Mouse (Mus musculus): ENCODE data around the gene Wdr66. TPM values are rescaled to one million over a fixed set of nuclear protein-coding genes. Genes with fewer than 3 reads are reported as not detected.

The Wdr66 gene
- total and polyA plus RNA-seq, 2 experiments from 2014 or later = 1.4 to 2.8 TPM

DNA sequence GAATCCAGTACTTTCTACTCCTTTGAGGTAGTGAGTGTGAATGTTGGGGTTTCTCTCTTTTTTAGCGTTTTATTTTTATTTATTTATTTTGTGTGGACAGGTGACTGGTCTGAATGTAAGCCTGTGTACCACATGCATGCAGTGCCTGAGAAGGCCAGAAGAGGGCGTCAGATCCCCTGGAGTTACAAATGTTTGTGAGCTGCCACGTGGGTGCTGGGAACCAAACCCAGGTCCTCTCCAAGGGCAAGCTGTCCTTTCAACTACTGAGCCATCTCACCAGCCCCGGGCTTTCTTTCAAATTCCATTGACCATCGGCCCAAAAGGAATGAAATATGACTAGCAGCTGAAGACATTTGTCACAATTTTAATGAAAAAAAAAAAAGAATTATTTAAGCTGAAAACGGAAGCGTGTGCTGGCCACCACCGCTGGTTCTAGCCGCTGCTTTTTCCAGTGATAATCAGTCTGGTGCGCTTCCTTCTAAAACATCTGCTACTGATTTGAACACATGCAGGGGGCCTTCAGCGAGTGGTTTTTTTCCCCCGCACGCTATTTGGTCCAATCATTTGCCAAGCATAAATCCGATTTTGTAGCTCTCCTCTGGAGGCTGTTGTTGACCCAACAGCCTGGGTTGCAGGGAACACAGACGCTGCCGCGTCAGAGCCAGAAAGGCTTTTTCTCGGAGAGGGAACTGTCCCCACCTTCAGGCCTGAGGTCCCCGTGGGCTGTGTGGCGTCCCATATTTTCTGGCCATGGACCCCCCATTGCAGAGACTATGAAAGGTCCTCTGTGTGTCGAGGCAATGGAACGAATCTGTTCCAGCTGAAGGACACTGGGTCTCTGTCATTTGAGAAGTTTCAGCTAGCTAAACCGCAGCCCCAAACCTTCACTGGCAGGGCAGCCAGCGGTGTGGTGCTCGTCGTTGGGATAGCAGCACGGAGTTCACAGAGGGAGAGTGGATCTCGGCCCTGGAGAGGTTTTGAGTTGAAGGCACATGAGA is 16.9 kb downstream of the Wdr66 start:
- Histone ChIP-seq H3K27ac (no peak overlapping the region), H3K4me1 (ENCODE audit: insufficient read depth, low read length) (no peaks in the 10 kb centered on the region), H3K4me2 (ENCODE audit: low read depth, low read length) (no peak overlapping the region), H3K27me3 (ENCODE audit: insufficient read depth, low read length) (no peaks in the 10 kb centered on the region), H3K9ac (replicated peaks; ENCODE audit: low read length) (no peak overlapping the region), H3K9me3 (ENCODE audit: low read length) (no peaks in the 10 kb centered on the region), H3K4me3 (ENCODE audit: low read length) (no peak overlapping the region), H3K36me3 (ENCODE audit: insufficient read depth, low read length) (no peaks in the 10 kb centered on the region)
- no peak for ATAC-seq
- no peak for TF ChIP-seq CTCF (IDR thresholded peaks at IDR 0.05; ENCODE audit: low read depth)
- 74% methylated on average over 28 of the region's 28 CpGs for WGBS
- DNase-seq (ENCODE audit: low spot score) = no peak

DNA sequence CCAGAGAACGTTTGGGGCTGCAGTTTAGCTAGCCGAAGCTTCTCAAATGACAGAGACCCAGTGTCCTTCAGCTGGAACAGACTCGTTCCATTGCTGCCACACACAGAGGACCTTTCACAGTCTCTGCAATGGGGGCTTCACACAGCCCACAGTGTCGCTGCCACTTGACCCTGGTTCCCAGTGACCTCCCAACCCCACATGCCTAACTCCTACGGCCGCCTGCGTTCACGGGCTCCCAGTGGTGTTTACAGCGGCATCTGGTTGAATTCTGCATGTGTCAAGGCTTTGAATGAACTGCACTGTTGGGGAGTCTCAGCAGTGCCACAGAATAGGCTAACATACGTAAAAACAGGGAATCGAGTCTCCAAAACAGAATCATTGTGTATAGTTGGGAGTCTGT is 19.0 kb downstream of the Wdr66 start:
- no peaks in the 10 kb centered on the region for H3K36me3 ChIP-seq (ENCODE audit: insufficient read depth, low read length)
- H3K27me3 ChIP-seq (ENCODE audit: insufficient read depth, low read length) = no peaks in the 10 kb centered on the region
- 56% methylated on average over 11 of the region's 11 CpGs for WGBS
- no peak overlapping the region for H3K4me2 ChIP-seq (ENCODE audit: low read depth, low read length)
- H3K4me3 ChIP-seq (ENCODE audit: low read length) = no peak overlapping the region
- no peak for DNase-seq (ENCODE audit: low spot score)
- no peaks in the 10 kb centered on the region for H3K9me3 ChIP-seq (ENCODE audit: low read length)
- ATAC-seq = no peak
- H3K27ac ChIP-seq = no peak overlapping the region
- no peak overlapping the region for H3K9ac ChIP-seq (replicated peaks; ENCODE audit: low read length)
- H3K4me1 ChIP-seq (ENCODE audit: insufficient read depth, low read length) = 0 out of 2 replicates have a peak, but pooled peaks cover under 1% of the 10 kb centered on the region
- no peak for TF ChIP-seq CTCF (IDR thresholded peaks at IDR 0.05; ENCODE audit: low read depth)

DNA sequence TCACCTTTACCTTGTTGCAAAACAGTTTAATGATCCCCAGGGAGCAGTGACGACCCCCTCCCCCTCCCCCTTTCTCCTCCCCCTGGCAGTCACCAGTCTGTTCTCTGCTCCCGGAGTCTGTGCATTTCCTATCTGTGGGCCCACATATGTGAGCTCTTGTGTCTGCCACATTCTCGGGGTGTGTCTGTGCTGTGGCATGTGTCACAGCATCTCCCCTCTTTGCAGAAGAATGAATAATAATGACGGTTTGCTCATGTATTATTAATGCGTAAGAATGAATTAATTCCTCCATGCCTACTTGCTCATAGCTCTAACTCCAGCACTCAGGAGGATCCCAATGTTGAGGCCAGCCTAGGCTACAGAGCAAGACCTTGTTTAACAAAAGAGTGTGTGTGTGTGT is 21.0 kb downstream of the Wdr66 start:
- no peak for DNase-seq (ENCODE audit: low spot score)
- ATAC-seq = no peak
- no peaks in the 10 kb centered on the region for H3K27me3 ChIP-seq (ENCODE audit: insufficient read depth, low read length)
- H3K4me3 ChIP-seq (ENCODE audit: low read length) = no peak overlapping the region
- H3K27ac ChIP-seq = no peak overlapping the region
- WGBS = 45% methylated on average over 5 of the region's 5 CpGs
- no peaks in the 10 kb centered on the region for H3K36me3 ChIP-seq (ENCODE audit: insufficient read depth, low read length)
- H3K9me3 ChIP-seq (ENCODE audit: low read length) = no peaks in the 10 kb centered on the region
- TF ChIP-seq CTCF (IDR thresholded peaks at IDR 0.05; ENCODE audit: low read depth) = no peak
- no peak overlapping the region for H3K9ac ChIP-seq (replicated peaks; ENCODE audit: low read length)
- H3K4me1 ChIP-seq (ENCODE audit: insufficient read depth, low read length) = peaks cover 8% of the 10 kb centered on the region; the same call in 1 of the 2 replicates
- no peak overlapping the region for H3K4me2 ChIP-seq (ENCODE audit: low read depth, low read length)

DNA sequence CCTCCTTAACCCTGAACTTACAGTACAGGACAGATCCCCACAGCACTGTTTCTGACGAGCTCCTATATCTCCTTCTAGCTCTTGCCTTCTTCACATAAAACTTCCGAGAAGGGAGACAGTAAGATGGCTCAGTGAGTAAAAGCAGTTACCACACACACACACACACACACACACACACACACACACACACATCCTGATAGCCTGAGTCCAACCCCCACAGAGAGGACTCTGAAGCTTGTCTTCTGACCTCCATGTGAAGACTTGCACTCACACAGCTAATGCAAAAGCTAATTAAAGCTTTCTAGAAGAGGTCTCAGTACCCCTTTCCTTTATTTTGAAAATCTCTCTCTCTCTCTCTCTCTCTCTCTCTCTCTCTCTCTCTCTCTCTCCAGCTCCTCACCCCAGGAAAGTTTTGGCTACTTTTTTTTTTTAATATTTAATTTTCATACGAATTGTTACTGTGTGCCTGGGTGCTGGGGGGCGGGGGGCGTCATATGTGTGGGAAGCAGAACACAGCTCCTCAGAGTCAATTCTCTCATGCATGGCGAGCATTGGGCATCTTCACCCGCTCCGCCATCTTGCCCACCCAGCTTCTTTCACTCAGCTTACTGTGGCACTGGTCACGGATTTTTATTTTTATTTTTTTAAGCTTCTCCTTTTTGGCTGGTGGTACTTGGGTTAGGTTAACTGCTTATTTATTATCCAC is 24.9 kb downstream of the Wdr66 start:
- WGBS = 50% methylated on average over 9 of the region's 9 CpGs
- Histone ChIP-seq H3K4me1 (ENCODE audit: insufficient read depth, low read length) (peaks cover 8% of the 10 kb centered on the region; the same call in 1 of the 2 replicates), H3K4me3 (ENCODE audit: low read length) (no peak overlapping the region), H3K27ac (peak overlapping the region; percentile 59), H3K36me3 (ENCODE audit: insufficient read depth, low read length) (no peaks in the 10 kb centered on the region), H3K9me3 (ENCODE audit: low read length) (no peaks in the 10 kb centered on the region), H3K9ac (replicated peaks; ENCODE audit: low read length) (no peak overlapping the region), H3K4me2 (ENCODE audit: low read depth, low read length) (peak overlapping the region; percentile 28), H3K27me3 (ENCODE audit: insufficient read depth, low read length) (no peaks in the 10 kb centered on the region)
- DNase-seq (ENCODE audit: low spot score) (no peak), ATAC-seq (peak; percentile 55)
- TF ChIP-seq CTCF (IDR thresholded peaks at IDR 0.05; ENCODE audit: low read depth) = no peak

DNA sequence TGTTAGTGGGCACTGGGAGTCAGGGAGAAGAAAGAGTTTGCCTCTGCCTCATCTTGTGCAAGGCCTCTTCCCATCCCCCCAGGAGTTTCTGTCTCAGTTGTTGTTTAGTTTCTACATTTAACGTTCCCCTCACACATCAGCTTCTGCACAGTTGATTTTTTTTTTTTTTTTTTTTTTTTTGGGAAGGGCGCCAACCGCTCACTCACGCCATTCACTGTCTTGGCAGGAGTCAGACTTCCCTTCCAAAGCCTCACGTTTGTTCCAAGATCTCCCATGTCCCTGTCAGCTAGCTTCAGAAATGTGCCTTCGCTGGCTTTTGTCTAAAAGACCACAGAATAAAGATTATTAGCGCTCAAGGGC is 25.4 kb downstream of the Wdr66 start:
- no peak overlapping the region for H3K9ac ChIP-seq (replicated peaks; ENCODE audit: low read length)
- H3K4me2 ChIP-seq (ENCODE audit: low read depth, low read length) = no peak overlapping the region
- no peak overlapping the region for H3K4me3 ChIP-seq (ENCODE audit: low read length)
- H3K27ac ChIP-seq = peak overlapping the region; percentile 59; the same call in 1 of the 2 replicates
- H3K4me1 ChIP-seq (ENCODE audit: insufficient read depth, low read length) = peaks cover 8% of the 10 kb centered on the region; the same call in 1 of the 2 replicates
- DNase-seq (ENCODE audit: low spot score) (peak; percentile 77), ATAC-seq (peak; percentile 72)
- 13% methylated on average over 7 of the region's 7 CpGs for WGBS
- H3K36me3 ChIP-seq (ENCODE audit: insufficient read depth, low read length) = no peaks in the 10 kb centered on the region
- H3K9me3 ChIP-seq (ENCODE audit: low read length) = no peaks in the 10 kb centered on the region
- no peaks in the 10 kb centered on the region for H3K27me3 ChIP-seq (ENCODE audit: insufficient read depth, low read length)
- TF ChIP-seq CTCF (IDR thresholded peaks at IDR 0.05; ENCODE audit: low read depth) = no peak

DNA sequence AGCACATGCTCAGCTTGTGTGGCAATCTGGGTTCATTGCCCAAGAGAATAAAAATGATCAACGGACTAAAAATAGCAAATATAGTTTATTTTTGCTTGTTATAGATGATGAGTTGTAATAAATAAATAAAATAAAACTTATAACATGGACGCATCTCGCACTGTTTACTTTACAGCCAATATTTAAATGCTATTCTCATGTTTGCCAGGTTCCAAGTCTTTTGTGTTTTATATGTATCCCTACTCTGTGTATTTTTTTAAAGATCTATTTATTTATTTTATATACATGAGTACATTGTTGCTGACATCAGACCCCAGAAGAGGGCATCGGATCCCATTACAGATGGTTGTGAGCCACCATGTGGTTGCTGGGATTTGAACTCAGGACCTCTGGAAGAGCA is 25.8 kb downstream of the Wdr66 start:
- peak overlapping the region; percentile 59; the same call in 1 of the 2 replicates for H3K27ac ChIP-seq
- no peak for ATAC-seq
- TF ChIP-seq CTCF (IDR thresholded peaks at IDR 0.05; ENCODE audit: low read depth) = no peak
- no peak for DNase-seq (ENCODE audit: low spot score)
- H3K4me1 ChIP-seq (ENCODE audit: insufficient read depth, low read length) = peaks cover 8% of the 10 kb centered on the region; the same call in 1 of the 2 replicates
- H3K36me3 ChIP-seq (ENCODE audit: insufficient read depth, low read length) = no peaks in the 10 kb centered on the region
- H3K9me3 ChIP-seq (ENCODE audit: low read length) = no peaks in the 10 kb centered on the region
- H3K4me2 ChIP-seq (ENCODE audit: low read depth, low read length) = no peak overlapping the region
- H3K27me3 ChIP-seq (ENCODE audit: insufficient read depth, low read length) = no peaks in the 10 kb centered on the region
- no peak overlapping the region for H3K9ac ChIP-seq (replicated peaks; ENCODE audit: low read length)
- WGBS = 55% methylated on average over 4 of the region's 4 CpGs
- H3K4me3 ChIP-seq (ENCODE audit: low read length) = no peak overlapping the region
